Mouse (Mus musculus): Measurements from ENCODE around the gene Slc2a6. TPM values are rescaled to one million over a fixed set of nuclear protein-coding genes. Genes with fewer than 3 reads are reported as not detected.

Gene Slc2a6
- total and polyA plus RNA-seq, 3 experiments, result 0.16 TPM; not detected in 2

- no peak for DNase-seq (ENCODE audit: low spot score)
- Histone ChIP-seq H3K4me1 (ENCODE audit: insufficient read depth, low read depth, low read length) (no peaks in the 10 kb centered on the region), H3K4me3 (ENCODE audit: low read depth, low read length) (no peak overlapping the region), H3K9me3 (replicated peaks) (no peaks in the 10 kb centered on the region), H3K27me3 (ENCODE audit: insufficient read depth, low read length) (peaks cover 11% of the 10 kb centered on the region), H3K36me3 (replicated peaks) (no peaks in the 10 kb centered on the region)
- no peak for TF ChIP-seq CTCF (IDR thresholded peaks at IDR 0.05; ENCODE audit: low read depth, low read length)
- no peak for TF ChIP-seq GATA1 (IDR thresholded peaks at IDR 0.05; ENCODE audit: borderline replicate concordance, low read length)
- TF ChIP-seq TAL1 (conservative IDR thresholded peaks at IDR 0.05; ENCODE audit: low read depth, low read length), result no peak
- TF ChIP-seq GATA2 (IDR thresholded peaks at IDR 0.05; ENCODE audit: borderline replicate concordance, low read depth, low read length), result no peak
- no peak for ATAC-seq (ENCODE audit: extremely low read depth, insufficient number of reproducible peaks, low FRiP score, poor library complexity, severe bottlenecking)
Observed at GRCm38 (mm10) chr2:27070247-27070813, 42.5 kb upstream of the Slc2a6 start.

DNA sequence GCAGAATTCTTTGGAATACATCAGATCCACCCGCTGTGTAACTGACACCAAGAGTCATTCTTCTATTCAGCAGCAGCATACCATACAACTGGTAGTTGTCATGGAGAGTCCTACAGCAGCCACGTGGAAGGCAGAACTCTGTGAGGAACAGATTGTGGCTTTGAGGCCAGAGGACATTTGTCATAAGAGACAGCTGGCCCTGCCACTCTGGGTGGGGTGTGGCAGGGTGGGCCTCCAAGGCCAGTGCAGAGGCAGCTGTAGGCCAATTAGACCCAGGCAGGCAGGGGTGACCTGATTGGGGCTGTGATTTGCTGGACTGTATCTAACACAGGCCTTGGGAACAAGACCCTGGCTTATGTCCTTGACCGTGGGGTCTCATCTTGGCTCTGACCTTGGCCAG lies 41.8 kb upstream of the Slc2a6 start:
- Histone ChIP-seq H3K9me3 (replicated peaks) (no peaks in the 10 kb centered on the region), H3K4me3 (ENCODE audit: low read depth, low read length) (no peak overlapping the region), H3K4me1 (ENCODE audit: insufficient read depth, low read depth, low read length) (no peaks in the 10 kb centered on the region), H3K27me3 (ENCODE audit: insufficient read depth, low read length) (peaks cover 9% of the 10 kb centered on the region), H3K36me3 (replicated peaks) (no peaks in the 10 kb centered on the region)
- ATAC-seq (ENCODE audit: extremely low read depth, insufficient number of reproducible peaks, low FRiP score, poor library complexity, severe bottlenecking) (no peak), DNase-seq (ENCODE audit: low spot score) (no peak)
- no peak for TF ChIP-seq GATA2 (IDR thresholded peaks at IDR 0.05; ENCODE audit: borderline replicate concordance, low read depth, low read length)
- TF ChIP-seq GATA1 (IDR thresholded peaks at IDR 0.05; ENCODE audit: borderline replicate concordance, low read length), result no peak
- TF ChIP-seq TAL1 (conservative IDR thresholded peaks at IDR 0.05; ENCODE audit: low read depth, low read length), result no peak
- no peak for TF ChIP-seq POLR2AphosphoS5 (IDR thresholded peaks at IDR 0.05; ENCODE audit: insufficient replicate concordance, low read depth, low read length)
- TF ChIP-seq CTCF (IDR thresholded peaks at IDR 0.05; ENCODE audit: low read depth, low read length), result no peak

GRCm38 (mm10) chr2:27067996-27068395 lies 40.2 kb upstream of the Slc2a6 start:
- no peaks in the 10 kb centered on the region for H3K36me3 ChIP-seq (replicated peaks)
- H3K9me3 ChIP-seq (replicated peaks), result no peaks in the 10 kb centered on the region
- no peaks in the 10 kb centered on the region for H3K4me1 ChIP-seq (ENCODE audit: insufficient read depth, low read depth, low read length)
- TF ChIP-seq GATA1 (IDR thresholded peaks at IDR 0.05; ENCODE audit: borderline replicate concordance, low read length) (no peak), POLR2AphosphoS5 (IDR thresholded peaks at IDR 0.05; ENCODE audit: insufficient replicate concordance, low read depth, low read length) (no peak), TAL1 (conservative IDR thresholded peaks at IDR 0.05; ENCODE audit: low read depth, low read length) (no peak), GATA2 (IDR thresholded peaks at IDR 0.05; ENCODE audit: borderline replicate concordance, low read depth, low read length) (no peak), CTCF (IDR thresholded peaks at IDR 0.05; ENCODE audit: low read depth, low read length) (no peak)
- H3K4me3 ChIP-seq (ENCODE audit: low read depth, low read length), result no peak overlapping the region
- ATAC-seq (ENCODE audit: extremely low read depth, insufficient number of reproducible peaks, low FRiP score, poor library complexity, severe bottlenecking) (no peak), DNase-seq (ENCODE audit: low spot score) (no peak)
- peaks cover 9% of the 10 kb centered on the region for H3K27me3 ChIP-seq (ENCODE audit: insufficient read depth, low read length)

- no peak for DNase-seq (ENCODE audit: low spot score)
- TF ChIP-seq CTCF (IDR thresholded peaks at IDR 0.05; ENCODE audit: low read depth, low read length) (no peak), TAL1 (conservative IDR thresholded peaks at IDR 0.05; ENCODE audit: low read depth, low read length) (no peak), GATA1 (IDR thresholded peaks at IDR 0.05; ENCODE audit: borderline replicate concordance, low read length) (no peak), GATA2 (IDR thresholded peaks at IDR 0.05; ENCODE audit: borderline replicate concordance, low read depth, low read length) (no peak), POLR2AphosphoS5 (IDR thresholded peaks at IDR 0.05; ENCODE audit: insufficient replicate concordance, low read depth, low read length) (no peak)
- H3K36me3 ChIP-seq (replicated peaks), result no peaks in the 10 kb centered on the region
- H3K27me3 ChIP-seq (ENCODE audit: insufficient read depth, low read length), result peaks cover 9% of the 10 kb centered on the region
- H3K9me3 ChIP-seq (replicated peaks), result no peaks in the 10 kb centered on the region
- H3K4me3 ChIP-seq (ENCODE audit: low read depth, low read length), result no peak overlapping the region
- ATAC-seq (ENCODE audit: extremely low read depth, insufficient number of reproducible peaks, low FRiP score, poor library complexity, severe bottlenecking), result no peak
- no peaks in the 10 kb centered on the region for H3K4me1 ChIP-seq (ENCODE audit: insufficient read depth, low read depth, low read length)
Observed at GRCm38 (mm10) chr2:27067124-27067523, 39.3 kb upstream of the Slc2a6 start.

DNA sequence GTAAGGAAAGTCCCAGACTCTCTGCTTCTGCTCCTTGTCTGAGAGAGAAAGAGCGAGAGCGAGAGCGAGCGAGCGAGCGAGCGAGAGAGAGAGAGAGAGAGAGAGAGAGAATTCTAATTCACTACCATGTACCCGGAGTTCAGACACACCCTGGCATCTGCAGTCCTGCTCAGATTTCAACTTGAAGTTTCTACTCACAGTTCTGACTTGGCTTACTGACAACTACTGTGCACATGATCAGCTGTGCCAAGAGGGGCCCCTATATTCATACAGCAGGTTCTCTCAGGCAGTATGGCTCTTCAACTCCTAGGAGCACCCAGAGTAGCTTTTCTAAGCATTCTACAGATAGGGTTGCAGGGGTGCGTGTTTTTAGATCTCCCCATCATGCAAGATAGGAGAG lies 31.4 kb upstream of the Slc2a6 start:
- Histone ChIP-seq H3K36me3 (replicated peaks) (no peaks in the 10 kb centered on the region), H3K9me3 (replicated peaks) (no peaks in the 10 kb centered on the region), H3K4me1 (ENCODE audit: insufficient read depth, low read depth, low read length) (no peaks in the 10 kb centered on the region), H3K4me3 (ENCODE audit: low read depth, low read length) (no peak overlapping the region), H3K27me3 (ENCODE audit: insufficient read depth, low read length) (peaks cover 13% of the 10 kb centered on the region; the same call in 1 of the 2 replicates)
- DNase-seq (ENCODE audit: low spot score), result no peak
- no peak for ATAC-seq (ENCODE audit: extremely low read depth, insufficient number of reproducible peaks, low FRiP score, poor library complexity, severe bottlenecking)
- TF ChIP-seq GATA1 (IDR thresholded peaks at IDR 0.05; ENCODE audit: borderline replicate concordance, low read length), result no peak
- TF ChIP-seq TAL1 (conservative IDR thresholded peaks at IDR 0.05; ENCODE audit: low read depth, low read length), result no peak
- TF ChIP-seq POLR2AphosphoS5 (IDR thresholded peaks at IDR 0.05; ENCODE audit: insufficient replicate concordance, low read depth, low read length), result no peak
- no peak for TF ChIP-seq CTCF (IDR thresholded peaks at IDR 0.05; ENCODE audit: low read depth, low read length)
- TF ChIP-seq GATA2 (IDR thresholded peaks at IDR 0.05; ENCODE audit: borderline replicate concordance, low read depth, low read length), result no peak

DNA sequence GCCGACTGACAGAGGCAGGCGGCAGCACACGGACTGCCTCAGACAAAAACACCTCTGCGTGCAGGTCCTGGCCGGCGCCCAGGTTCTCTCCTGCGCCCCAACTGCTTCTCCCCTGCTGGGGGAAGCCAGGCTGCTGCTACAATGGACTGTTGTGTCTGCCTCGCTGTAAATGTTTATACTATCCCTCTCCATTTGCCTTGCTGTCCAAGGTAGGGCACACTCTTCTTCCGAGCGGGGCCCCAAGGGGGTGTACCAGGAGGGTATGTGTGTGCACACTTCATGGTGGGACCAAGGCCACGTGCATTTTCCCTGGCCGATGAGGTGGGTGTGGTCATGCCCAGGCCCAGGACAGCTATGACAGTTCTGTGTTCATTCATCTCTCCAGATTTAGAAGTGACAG lies 31.0 kb upstream of the Slc2a6 start:
- TF ChIP-seq TAL1 (conservative IDR thresholded peaks at IDR 0.05; ENCODE audit: low read depth, low read length), result no peak
- ATAC-seq (ENCODE audit: extremely low read depth, insufficient number of reproducible peaks, low FRiP score, poor library complexity, severe bottlenecking) (no peak), DNase-seq (ENCODE audit: low spot score) (no peak)
- Histone ChIP-seq H3K27me3 (ENCODE audit: insufficient read depth, low read length) (peaks cover 13% of the 10 kb centered on the region; the same call in 1 of the 2 replicates), H3K36me3 (replicated peaks) (no peaks in the 10 kb centered on the region), H3K4me3 (ENCODE audit: low read depth, low read length) (no peak overlapping the region), H3K4me1 (ENCODE audit: insufficient read depth, low read depth, low read length) (no peaks in the 10 kb centered on the region), H3K9me3 (replicated peaks) (no peaks in the 10 kb centered on the region)

Data from G1E (cell line).